Mouse (Mus musculus): ENCODE data around the gene Aloxe3. TPM values are rescaled to one million over a fixed set of nuclear protein-coding genes. Genes with fewer than 3 reads are reported as not detected.

Gene Aloxe3
- total RNA-seq, 2 experiments from 2014 or later: not detected

GRCm38 (mm10) chr11:69123693-69124497, 1.8 kb upstream of the Aloxe3 start:
- peak; percentile 90 for DNase-seq (ENCODE audit: low spot score)

DNA sequence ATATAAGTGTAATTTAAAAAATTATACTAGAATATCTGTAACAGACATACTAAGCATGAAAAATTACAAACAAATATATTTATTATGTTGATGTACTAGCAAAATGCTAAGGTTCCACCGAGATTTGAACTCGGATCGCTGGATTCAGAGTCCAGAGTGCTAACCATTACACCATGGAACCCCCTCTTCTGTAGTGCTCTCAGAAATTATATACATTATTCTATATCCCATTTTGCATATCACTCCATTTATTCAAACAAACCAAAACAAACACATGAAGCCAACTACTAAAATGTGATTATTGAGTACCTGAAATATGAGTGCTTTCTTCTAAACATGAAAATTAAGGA, 1.2 kb upstream of the Aloxe3 start:
- DNase-seq (ENCODE audit: low spot score): peak; percentile 79

DNA sequence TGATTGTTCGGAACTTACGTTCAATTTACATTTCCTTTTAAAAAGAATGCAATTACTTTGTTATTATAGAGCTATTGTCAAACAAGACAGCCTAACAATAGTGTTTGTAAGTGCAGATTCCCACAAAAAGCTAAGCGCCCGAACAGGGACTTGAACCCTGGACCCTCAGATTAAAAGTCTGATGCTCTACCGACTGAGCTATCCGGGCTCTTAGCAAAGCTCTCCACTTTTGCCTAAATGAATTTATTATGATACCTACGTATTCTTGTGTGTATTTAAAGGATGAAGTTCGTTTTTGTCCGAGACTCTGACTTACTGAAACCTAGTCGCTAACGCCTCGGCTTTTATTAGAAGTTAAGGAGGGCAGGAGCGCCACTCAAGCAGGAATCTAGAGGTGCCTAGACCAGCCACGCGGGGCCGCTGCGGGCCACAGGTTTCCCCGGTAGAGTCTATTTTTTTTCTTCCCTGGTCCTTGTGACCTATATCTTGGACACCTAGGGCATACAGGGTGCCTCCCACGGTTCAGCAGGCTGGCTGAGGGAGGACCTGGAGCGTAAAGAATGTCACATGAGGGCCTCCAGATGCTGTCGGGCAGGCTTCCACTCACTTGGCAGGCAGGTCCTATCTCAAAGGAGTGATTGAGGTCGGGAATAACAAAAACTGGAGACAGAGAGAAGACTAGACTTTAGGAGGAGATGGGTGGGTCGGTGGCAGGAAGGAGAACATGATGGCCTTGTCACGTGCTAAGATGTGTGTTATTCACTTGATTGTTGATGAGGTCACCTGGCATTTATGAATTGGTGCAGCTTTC, 450 bp upstream of the Aloxe3 start:
- DNase-seq (ENCODE audit: low spot score): peak; percentile 81

DNA sequence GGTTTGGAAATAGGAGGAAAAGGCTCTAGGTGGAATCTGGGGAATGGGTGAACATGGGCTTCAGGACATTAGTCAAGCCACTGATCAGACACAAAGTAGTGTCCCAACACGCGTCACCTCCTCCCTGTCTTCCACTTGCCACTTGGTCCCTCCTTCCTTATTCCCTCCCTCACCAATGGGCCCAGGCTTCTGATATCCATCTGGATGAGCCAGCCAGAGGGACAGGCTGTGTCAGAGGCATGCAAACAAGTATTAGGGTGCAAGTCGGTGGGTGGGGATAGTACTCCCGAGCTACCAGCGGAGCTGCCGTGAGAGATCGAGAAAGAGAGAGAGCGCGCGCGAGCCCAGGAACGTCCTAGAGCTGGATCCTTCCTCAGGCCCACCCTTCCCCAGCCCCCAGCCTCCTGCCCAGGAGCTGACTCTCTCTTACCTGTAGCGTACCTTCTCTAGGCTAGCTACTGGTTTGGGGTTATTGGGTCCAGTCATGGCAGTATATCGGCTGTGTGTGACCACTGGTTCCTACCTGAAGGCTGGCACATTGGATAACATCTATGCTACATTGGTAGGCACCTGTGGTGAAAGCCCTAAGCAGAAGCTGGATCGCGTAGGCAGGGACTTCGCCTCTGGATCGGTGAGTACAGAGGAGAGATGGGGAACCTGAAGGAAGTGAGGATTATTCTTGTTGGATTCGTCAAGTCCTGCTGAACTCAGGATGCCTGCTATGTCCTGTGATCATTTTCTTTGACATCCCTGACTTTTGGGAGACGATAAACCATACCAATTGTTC, 416 bp downstream of the Aloxe3 start:
- DNase-seq (ENCODE audit: low spot score): no peak

- DNase-seq (ENCODE audit: low spot score): no peak
Measured at GRCm38 (mm10) chr11:69126706-69127095, 1.0 kb downstream of the Aloxe3 start.

GRCm38 (mm10) chr11:69128426-69129122, 2.9 kb downstream of the Aloxe3 start:
- no peak for DNase-seq (ENCODE audit: low spot score)

GRCm38 (mm10) chr11:69133566-69133922, 7.8 kb downstream of the Aloxe3 start:
- DNase-seq (ENCODE audit: low spot score): no peak

DNA sequence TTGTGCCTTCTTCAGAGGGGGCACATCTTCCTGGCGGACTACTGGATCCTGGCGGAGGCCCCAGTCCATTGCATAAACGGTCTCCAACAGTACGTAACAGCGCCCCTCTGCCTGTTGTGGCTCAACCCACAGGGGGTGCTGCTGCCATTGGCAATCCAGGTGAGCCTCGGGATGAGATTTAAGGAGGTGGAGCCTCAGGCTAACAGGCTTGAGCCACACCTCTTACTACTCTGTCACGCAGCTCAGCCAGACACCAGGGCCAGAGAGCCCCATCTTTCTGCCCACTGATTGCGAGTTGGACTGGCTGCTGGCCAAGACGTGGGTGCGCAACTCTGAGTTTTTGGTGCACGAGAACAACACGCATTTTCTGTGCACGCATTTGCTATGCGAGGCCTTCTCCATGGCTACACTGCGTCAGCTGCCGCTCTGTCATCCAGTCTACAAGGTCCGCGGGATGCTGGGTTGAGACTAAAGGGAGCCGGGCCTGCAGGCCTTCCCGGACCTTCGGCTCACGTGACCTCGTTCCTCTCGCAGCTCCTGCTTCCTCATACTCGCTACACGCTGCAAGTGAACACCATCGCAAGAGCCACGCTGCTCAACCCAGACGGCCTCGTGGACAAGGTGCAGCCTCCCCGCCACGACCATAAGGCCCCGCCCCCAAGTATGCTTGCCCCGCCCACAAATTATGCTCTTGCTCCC, 8.4 kb downstream of the Aloxe3 start:
- DNase-seq (ENCODE audit: low spot score): peak; percentile 26

GRCm38 (mm10) chr11:69134622-69134968, 8.9 kb downstream of the Aloxe3 start:
- DNase-seq (ENCODE audit: low spot score): no peak

DNA sequence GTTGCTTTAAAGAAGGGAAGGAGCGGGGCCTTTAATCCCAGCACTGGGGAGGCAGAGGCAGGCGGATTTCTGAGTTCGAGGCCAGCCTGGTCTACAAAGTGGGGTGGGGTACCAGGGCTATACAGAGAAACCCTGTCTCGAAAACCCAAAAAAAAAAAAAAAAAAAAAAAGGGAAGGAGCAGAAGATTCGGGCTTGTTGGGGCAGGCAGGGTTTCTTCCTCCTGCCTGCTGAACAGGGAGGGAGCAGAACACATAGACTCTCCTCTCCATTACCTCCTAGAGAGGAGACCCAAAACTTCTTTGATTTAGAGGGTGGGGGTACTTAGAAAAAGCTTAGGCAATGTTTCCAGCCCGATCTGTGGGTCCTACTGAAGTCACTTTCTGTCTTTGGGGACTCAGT, 9.7 kb downstream of the Aloxe3 start:
- no peak for DNase-seq (ENCODE audit: low spot score)

GRCm38 (mm10) chr11:69147546-69147945, 21.9 kb downstream of the Aloxe3 start:
- DNase-seq (ENCODE audit: low spot score): peak; percentile 13

DNA sequence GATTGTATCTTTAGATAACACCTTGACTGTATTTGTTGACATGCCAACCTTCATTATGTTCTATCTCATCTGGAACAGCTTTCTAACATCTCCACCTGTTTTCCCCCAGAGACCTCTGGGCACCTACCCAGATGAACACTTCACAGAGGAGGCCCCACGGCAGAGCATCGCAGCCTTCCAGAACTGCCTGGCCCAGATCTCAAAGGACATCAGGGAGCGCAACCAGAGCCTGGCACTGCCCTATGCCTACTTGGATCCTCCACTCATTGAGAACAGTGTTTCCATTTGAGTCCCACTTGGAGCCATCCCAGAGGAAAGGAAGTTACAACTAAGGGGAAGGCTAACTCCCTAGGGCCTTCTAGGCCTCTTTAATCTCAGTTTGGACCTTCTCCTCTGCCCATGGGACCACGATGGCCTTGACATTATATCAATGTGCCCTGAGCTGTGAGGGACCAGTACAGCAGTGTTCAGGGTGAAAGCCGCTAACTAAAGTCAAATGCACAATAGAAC, 22.8 kb downstream of the Aloxe3 start:
- no peak for DNase-seq (ENCODE audit: low spot score)

- no peak for DNase-seq (ENCODE audit: low spot score)
Measured at GRCm38 (mm10) chr11:69149728-69150127, 24.0 kb downstream of the Aloxe3 start.

GRCm38 (mm10) chr11:69150444-69150843, 24.7 kb downstream of the Aloxe3 start:
- DNase-seq (ENCODE audit: low spot score): peak; percentile 62

- no peak for DNase-seq (ENCODE audit: low spot score)
Measured at GRCm38 (mm10) chr11:69151004-69151403, 25.3 kb downstream of the Aloxe3 start.

DNA sequence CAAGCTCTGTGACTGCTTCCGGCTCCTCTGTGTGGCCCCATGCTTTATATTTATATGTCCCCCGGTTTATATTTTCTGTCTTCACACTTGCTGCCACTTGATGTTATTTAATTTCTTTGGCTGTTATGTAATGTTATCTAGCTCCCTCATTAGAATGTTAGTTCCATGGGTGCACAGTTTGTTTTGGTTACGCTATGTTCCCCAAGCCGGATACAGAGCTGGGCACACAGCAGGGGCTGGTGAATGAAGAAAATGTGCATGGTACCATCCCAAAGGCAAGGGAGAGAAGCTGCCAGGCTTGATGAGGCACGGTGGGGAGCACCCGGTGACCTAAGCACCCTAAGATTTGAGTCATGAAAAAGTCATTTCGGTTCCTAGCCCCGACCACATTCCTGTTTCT, 28.1 kb downstream of the Aloxe3 start:
- no peak for DNase-seq (ENCODE audit: low spot score)

DNA sequence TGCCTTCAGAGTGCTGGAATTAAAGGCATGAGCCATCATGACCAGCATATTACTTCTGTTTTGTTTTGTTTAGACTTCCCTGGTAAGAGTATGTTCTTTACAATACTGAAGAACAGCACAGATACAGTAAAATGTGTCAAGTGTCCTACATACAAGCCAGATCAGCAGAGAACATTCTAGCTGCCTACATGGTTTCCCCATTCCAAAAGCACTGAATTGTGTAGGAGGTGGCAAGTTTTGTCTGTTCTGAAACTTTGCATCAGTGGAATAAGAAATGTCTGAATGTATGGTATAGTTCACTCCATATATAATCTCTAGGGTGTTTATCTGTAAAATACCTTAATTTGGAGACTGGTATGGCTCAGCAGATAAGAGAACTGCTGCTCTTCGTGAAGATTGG, 29.7 kb downstream of the Aloxe3 start:
- DNase-seq (ENCODE audit: low spot score): no peak

- DNase-seq (ENCODE audit: low spot score): no peak
Measured at GRCm38 (mm10) chr11:69156800-69157199, 31.1 kb downstream of the Aloxe3 start, which contains the start of gene Alox12b. Gene Alox12b (plus strand): TSS chr11:69156989.

DNA sequence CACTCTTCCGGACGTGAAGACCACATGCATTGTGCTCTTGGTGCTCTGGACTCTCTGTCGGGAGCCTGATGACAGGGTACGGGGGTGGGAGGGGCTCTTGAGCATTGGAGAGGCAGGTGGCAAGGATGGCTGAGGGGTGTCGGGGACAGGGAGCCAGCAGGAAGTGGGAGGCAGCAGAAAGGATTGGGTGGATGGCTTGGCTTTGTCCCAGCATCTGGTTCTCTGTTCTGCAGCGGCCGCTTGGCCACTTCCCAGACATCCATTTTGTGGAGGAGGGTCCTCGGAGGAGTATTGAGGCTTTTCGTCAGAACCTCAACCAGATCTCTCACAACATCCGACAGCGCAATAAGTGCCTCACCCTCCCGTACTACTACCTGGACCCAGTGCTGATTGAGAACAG, 43.6 kb downstream of the Aloxe3 start:
- no peak for DNase-seq (ENCODE audit: low spot score)

GRCm38 (mm10) chr11:69171626-69172025, 45.9 kb downstream of the Aloxe3 start:
- peak; percentile 87 for DNase-seq (ENCODE audit: low spot score)

GRCm38 (mm10) chr11:69172606-69173005, 46.9 kb downstream of the Aloxe3 start:
- DNase-seq (ENCODE audit: low spot score): no peak

Data from gastrocnemius, adult 18-20 months (tissue).